Mouse (Mus musculus): ENCODE data around the gene Ccdc88b. TPM values are rescaled to one million over a fixed set of nuclear protein-coding genes. Genes with fewer than 3 reads are reported as not detected.
A peak's percentile ranks its signal among the peaks of the same experiment; 100 is the strongest.

The Ccdc88b gene
- polyA plus RNA-seq, 1 experiment from 2014 or later = 1.4 TPM

DNA sequence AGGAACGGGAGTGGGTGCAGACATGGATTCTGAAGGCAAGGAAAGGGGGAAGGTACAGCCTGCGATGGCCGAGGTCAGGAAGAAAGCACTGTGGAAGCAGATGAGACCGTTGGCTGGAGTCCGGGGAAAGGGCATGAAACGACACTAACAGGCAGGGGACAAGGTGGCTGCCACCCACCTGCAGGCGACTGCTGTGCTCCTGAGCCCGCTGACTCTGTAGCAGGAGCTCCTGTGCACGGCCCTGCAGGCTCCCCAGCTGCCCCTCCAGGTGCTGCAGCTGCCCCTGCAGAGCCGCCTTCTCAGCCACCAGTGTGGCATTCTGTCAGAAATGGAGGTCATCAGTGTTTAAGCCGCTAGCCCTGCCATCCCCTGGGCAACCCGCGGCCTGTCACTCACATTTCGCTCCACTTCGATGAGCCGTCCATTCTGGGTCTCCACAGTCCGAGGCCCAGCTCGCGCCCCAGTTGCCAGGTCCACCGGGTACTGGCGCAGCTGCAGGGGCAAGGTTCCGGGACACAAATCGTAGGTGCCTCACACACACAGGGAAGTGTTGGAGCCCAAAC lies 8.4 kb downstream of the Ccdc88b start:
- Histone ChIP-seq H3K27me3 (replicated peaks; ENCODE audit: control insufficient read depth, insufficient read depth, low read length) (peaks cover 43% of the 10 kb centered on the region), H3K4me1 (replicated peaks; ENCODE audit: control insufficient read depth, insufficient read depth, low read length) (0 out of 2 replicates have a peak, but pooled peaks cover 4% of the 10 kb centered on the region), H3K9me3 (ENCODE audit: control insufficient read depth) (no peaks in the 10 kb centered on the region), H3K4me2 (replicated peaks; ENCODE audit: low read depth) (no peak overlapping the region), H3K36me3 (ENCODE audit: control insufficient read depth, insufficient read depth) (no peaks in the 10 kb centered on the region), H3K4me3 (ENCODE audit: low read depth, low read length) (no peak overlapping the region), H3K9ac (ENCODE audit: low read depth, low read length) (no peak overlapping the region), H3K27ac (ENCODE audit: low read depth, low read length) (no peak overlapping the region)
- TF ChIP-seq CTCF (IDR thresholded peaks at IDR 0.05; ENCODE audit: low read depth) = no peak
- 83% methylated on average over 23 of the region's 23 CpGs for WGBS
- ATAC-seq = no peak

DNA sequence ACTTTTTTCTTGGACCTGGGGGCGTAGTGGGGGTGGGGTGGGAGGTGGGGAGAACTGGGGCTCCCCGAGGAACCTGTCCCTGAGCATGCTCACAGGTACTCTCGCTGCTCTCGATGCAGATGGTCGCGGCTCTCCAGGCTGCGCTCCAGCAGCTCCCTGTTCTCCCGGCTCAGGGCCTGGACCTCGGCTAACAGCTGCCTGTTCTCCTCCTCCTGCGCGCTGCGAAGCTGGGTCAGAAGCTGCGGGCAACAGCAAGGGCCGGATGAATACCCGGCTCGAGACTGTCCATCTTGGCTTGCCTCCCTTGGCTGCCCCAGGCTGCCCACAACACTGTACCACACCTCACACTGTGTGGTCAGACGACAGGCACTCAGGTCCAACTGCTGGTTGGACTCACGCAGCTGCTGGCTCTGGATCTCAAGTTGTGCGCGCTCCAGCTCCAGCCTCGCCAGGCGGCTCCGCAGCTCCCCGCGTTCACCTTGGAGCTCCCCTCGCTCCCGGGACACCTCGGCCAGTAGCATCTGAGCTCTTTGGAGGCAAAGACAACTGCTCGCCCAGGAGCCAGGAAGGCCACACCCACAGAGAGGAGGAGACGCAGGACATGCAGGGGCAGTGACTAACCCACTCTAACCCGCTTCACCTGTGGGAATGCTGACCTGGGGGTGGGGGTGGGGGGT lies 10.0 kb downstream of the Ccdc88b start:
- 0 out of 2 replicates have a peak, but pooled peaks cover 2% of the 10 kb centered on the region for H3K4me1 ChIP-seq (replicated peaks; ENCODE audit: control insufficient read depth, insufficient read depth, low read length)
- H3K9me3 ChIP-seq (ENCODE audit: control insufficient read depth) = no peaks in the 10 kb centered on the region
- peak overlapping the region; percentile 51 for H3K4me2 ChIP-seq (replicated peaks; ENCODE audit: low read depth)
- TF ChIP-seq CTCF (IDR thresholded peaks at IDR 0.05; ENCODE audit: low read depth) = no peak
- H3K9ac ChIP-seq (ENCODE audit: low read depth, low read length) = no peak overlapping the region
- no peaks in the 10 kb centered on the region for H3K36me3 ChIP-seq (ENCODE audit: control insufficient read depth, insufficient read depth)
- no peak for ATAC-seq
- 0 out of 2 replicates have a peak overlapping the region, but pooled peaks have one; percentile 1 for H3K4me3 ChIP-seq (ENCODE audit: low read depth, low read length)
- no peak overlapping the region for H3K27ac ChIP-seq (ENCODE audit: low read depth, low read length)
- peaks cover 40% of the 10 kb centered on the region for H3K27me3 ChIP-seq (replicated peaks; ENCODE audit: control insufficient read depth, insufficient read depth, low read length)
- 12% methylated on average over 31 of the region's 31 CpGs for WGBS

DNA sequence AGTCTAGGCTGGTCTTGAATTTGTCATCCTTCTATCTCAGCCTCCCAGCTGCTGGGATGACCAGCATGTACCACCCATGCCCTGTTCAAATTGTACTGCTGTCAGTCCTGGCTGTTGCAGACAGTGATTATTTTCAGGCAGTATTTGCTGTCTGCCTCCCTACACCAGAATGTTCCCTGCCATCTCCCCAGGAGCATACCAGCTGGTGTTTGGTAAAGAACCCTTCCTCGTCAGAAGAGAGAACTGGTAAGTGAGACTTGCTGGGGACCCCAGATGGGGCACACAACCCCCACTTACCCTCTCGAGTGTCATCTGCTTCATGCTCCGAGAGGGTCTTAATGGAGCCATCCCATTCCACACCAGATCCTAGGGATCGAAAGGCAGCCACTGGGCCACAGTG lies 12.0 kb downstream of the Ccdc88b start:
- H3K9ac ChIP-seq (ENCODE audit: low read depth, low read length) = no peak overlapping the region
- H3K4me1 ChIP-seq (replicated peaks; ENCODE audit: control insufficient read depth, insufficient read depth, low read length) = no peaks in the 10 kb centered on the region
- no peak overlapping the region for H3K4me3 ChIP-seq (ENCODE audit: low read depth, low read length)
- no peak for TF ChIP-seq CTCF (IDR thresholded peaks at IDR 0.05; ENCODE audit: low read depth)
- H3K27ac ChIP-seq (ENCODE audit: low read depth, low read length) = no peak overlapping the region
- no peak for ATAC-seq
- no peaks in the 10 kb centered on the region for H3K9me3 ChIP-seq (ENCODE audit: control insufficient read depth)
- H3K4me2 ChIP-seq (replicated peaks; ENCODE audit: low read depth) = no peak overlapping the region
- no peaks in the 10 kb centered on the region for H3K36me3 ChIP-seq (ENCODE audit: control insufficient read depth, insufficient read depth)
- peaks cover 40% of the 10 kb centered on the region for H3K27me3 ChIP-seq (replicated peaks; ENCODE audit: control insufficient read depth, insufficient read depth, low read length)
- WGBS = 76% methylated on average over 4 of the region's 4 CpGs

DNA sequence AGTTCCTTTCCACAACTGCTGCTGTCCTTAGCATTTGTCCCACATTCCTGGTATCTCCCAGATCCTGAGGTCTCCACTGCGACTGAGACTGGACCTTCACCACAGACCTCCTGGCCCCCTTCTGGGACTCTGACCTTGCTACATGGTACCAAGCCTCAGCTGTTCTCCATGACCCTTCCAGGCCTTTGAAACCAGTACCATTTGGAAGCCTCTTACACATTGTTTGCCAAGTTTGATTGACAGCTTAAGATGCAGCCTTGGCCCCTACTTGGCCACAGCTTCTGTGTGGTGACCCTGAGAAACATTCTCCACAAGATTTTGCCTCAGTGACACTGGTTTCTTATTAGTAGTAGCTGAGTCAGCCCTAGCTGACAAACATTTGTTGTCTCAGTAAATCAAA lies 15.7 kb downstream of the Ccdc88b start:
- TF ChIP-seq CTCF (IDR thresholded peaks at IDR 0.05; ENCODE audit: low read depth) = no peak
- H3K9me3 ChIP-seq (ENCODE audit: control insufficient read depth) = no peaks in the 10 kb centered on the region
- H3K27me3 ChIP-seq (replicated peaks; ENCODE audit: control insufficient read depth, insufficient read depth, low read length) = peaks cover 12% of the 10 kb centered on the region; the same call in 1 of the 2 replicates
- 84% methylated on average over 1 of the region's 1 CpGs for WGBS
- H3K4me2 ChIP-seq (replicated peaks; ENCODE audit: low read depth) = no peak overlapping the region
- peaks cover 10% of the 10 kb centered on the region; the same call in 1 of the 2 replicates for H3K36me3 ChIP-seq (ENCODE audit: control insufficient read depth, insufficient read depth)
- H3K9ac ChIP-seq (ENCODE audit: low read depth, low read length) = no peak overlapping the region
- H3K4me3 ChIP-seq (ENCODE audit: low read depth, low read length) = no peak overlapping the region
- no peaks in the 10 kb centered on the region for H3K4me1 ChIP-seq (replicated peaks; ENCODE audit: control insufficient read depth, insufficient read depth, low read length)
- no peak for ATAC-seq
- no peak overlapping the region for H3K27ac ChIP-seq (ENCODE audit: low read depth, low read length)

DNA sequence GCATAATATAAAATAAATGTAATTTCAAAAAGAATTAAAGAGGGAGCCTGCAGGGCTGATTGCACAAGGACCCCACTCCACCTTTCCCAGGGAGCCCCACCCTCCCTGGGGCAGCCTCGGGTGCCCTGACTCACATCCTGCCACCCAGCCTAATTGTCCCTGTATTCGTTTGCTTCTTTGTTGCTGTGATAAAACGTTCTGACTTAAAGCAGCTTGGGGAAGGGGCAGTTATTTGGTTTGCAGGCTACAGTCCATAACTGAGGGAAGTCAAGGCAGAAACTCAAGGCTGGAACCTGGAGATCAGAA lies 16.8 kb downstream of the Ccdc88b start:
- TF ChIP-seq CTCF (IDR thresholded peaks at IDR 0.05; ENCODE audit: low read depth) = no peak
- Histone ChIP-seq H3K4me2 (replicated peaks; ENCODE audit: low read depth) (peak overlapping the region; percentile 98; the same call in 1 of the 2 replicates), H3K9ac (ENCODE audit: low read depth, low read length) (no peak overlapping the region), H3K9me3 (ENCODE audit: control insufficient read depth) (no peaks in the 10 kb centered on the region), H3K36me3 (ENCODE audit: control insufficient read depth, insufficient read depth) (peaks cover 19% of the 10 kb centered on the region; the same call in 1 of the 2 replicates), H3K27me3 (replicated peaks; ENCODE audit: control insufficient read depth, insufficient read depth, low read length) (0 out of 2 replicates have a peak, but pooled peaks cover 4% of the 10 kb centered on the region), H3K4me1 (replicated peaks; ENCODE audit: control insufficient read depth, insufficient read depth, low read length) (no peaks in the 10 kb centered on the region), H3K27ac (ENCODE audit: low read depth, low read length) (no peak overlapping the region), H3K4me3 (ENCODE audit: low read depth, low read length) (no peak overlapping the region)
- no peak for ATAC-seq
- WGBS = 13% methylated on average over 3 of the region's 3 CpGs

DNA sequence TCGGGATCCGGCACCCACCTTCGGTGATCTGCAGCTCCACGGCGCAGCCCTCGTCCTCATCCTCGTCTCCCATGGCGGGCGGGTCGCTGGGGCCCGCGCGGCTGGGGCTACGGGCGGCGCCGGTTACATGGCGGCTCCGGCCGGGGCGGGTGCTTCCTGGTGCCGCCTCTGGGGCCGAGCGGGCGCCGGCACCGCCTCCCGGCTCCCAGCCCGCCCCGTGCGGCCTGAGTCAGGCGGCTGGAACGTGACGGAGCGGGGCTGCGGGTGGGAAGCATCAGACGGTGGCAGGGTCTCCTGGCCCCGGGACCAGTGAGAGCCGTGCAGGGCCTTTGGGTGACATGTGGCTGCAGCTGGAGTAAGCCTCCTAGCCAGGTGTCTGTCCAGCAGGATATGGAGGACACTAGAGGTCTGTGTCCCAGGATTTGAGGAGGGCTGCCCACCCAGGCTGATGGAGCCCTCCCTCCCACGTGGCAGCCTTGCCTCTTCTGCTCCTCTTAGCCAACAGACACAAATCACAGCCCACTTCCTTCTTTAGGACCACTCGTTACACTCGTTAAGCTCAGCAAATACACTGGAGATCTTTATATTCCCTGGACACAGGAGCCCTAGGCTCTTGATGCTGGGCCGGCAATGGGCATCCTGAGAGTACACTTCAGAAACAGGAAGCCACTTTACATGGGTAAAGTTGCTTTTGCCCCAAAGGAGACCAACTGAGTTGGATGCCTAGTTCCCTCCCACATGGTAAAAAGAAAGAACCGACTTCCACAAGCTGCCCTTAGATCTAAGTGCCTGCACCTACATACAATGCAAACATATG lies 17.3 kb downstream of the Ccdc88b start, which contains the start of gene Rps6ka4:
TSS of gene Rps6ka4 (minus strand) at position 162 of the 817 bp plus-strand sequence.
- TF ChIP-seq CTCF (IDR thresholded peaks at IDR 0.05; ENCODE audit: low read depth) = peak; percentile 1; the same call in 1 of the 2 replicates
- H3K4me1 ChIP-seq (replicated peaks; ENCODE audit: control insufficient read depth, insufficient read depth, low read length) = no peaks in the 10 kb centered on the region
- WGBS = under 1% methylated on average over 42 of the region's 44 CpGs
- H3K27ac ChIP-seq (ENCODE audit: low read depth, low read length) = peak within 1 kb of the TSS; percentile 46
- H3K27me3 ChIP-seq (replicated peaks; ENCODE audit: control insufficient read depth, insufficient read depth, low read length) = no peaks in the 10 kb centered on the region
- peak within 1 kb of the TSS; percentile 98 for H3K4me2 ChIP-seq (replicated peaks; ENCODE audit: low read depth)
- H3K9ac ChIP-seq (ENCODE audit: low read depth, low read length) = peak within 1 kb of the TSS; percentile 67
- peak within 1 kb of the TSS; percentile 68 for H3K4me3 ChIP-seq (ENCODE audit: low read depth, low read length)
- H3K36me3 ChIP-seq (ENCODE audit: control insufficient read depth, insufficient read depth) = peaks cover 21% of the 10 kb centered on the region; the same call in 1 of the 2 replicates
- ATAC-seq = peak; percentile 82
- H3K9me3 ChIP-seq (ENCODE audit: control insufficient read depth) = no peaks in the 10 kb centered on the region
